Mouse (Mus musculus) hindbrain, embryonic 15.5 days (tissue): ENCODE measurements around the gene Gm20521. TPM values are rescaled to one million over a fixed set of nuclear protein-coding genes. Genes with fewer than 3 reads are reported as not detected.
A peak's percentile ranks its signal among the peaks of the same experiment; 100 is the strongest.

Experiments
- ATAC-seq: fragments of 200-750 bp; cut with Nextera tagmentation; 2 replicates; pipeline ENCODE4 v1.8.0; 2017; ENCODE audit warnings: low read depth, moderate number of reproducible peaks, moderate TSS enrichment; ENCODE audit not compliant: low FRiP score
- H3K27ac ChIP-seq: fragments of 300-500 bp; sonication (generic); replicated peaks from 2 replicates; pipeline ENCODE4 v1.5.1; 2015; ENCODE audit warnings: mild to moderate bottlenecking, inconsistent platforms
- H3K27me3 ChIP-seq: fragments of 300-500 bp; sonication (generic); 2 replicates; pipeline ENCODE4 v1.6.1; 2015; ENCODE audit warnings: control low read depth, inconsistent platforms
- H3K36me3 ChIP-seq: fragments of 300-500 bp; sonication (generic); 2 replicates; pipeline ENCODE4 v1.6.1; 2015; ENCODE audit warnings: control low read depth, inconsistent platforms
- H3K4me1 ChIP-seq: fragments of 300-500 bp; sonication (generic); replicated peaks from 2 replicates; pipeline ENCODE4 v1.6.1; 2015; ENCODE audit warnings: control low read depth, inconsistent platforms
- H3K4me2 ChIP-seq: fragments of 300-500 bp; sonication (generic); 2 replicates; pipeline ENCODE4 v1.6.1; 2015; ENCODE audit warnings: moderate library complexity, mild to moderate bottlenecking, inconsistent platforms
- H3K4me3 ChIP-seq: fragments of 300-500 bp; sonication (generic); 2 replicates; pipeline ENCODE4 v1.5.1; 2015; ENCODE audit warnings: mild to moderate bottlenecking, inconsistent platforms
- H3K9ac ChIP-seq: fragments of 300-500 bp; sonication (generic); 2 replicates; pipeline ENCODE4 v1.6.1; 2015; ENCODE audit warnings: inconsistent platforms
- H3K9me3 ChIP-seq: fragments of 300-500 bp; sonication (generic); 2 replicates; pipeline ENCODE4 v1.6.1; 2016; ENCODE audit warnings: control low read depth, inconsistent platforms
- WGBS: fragments of 180-500 bp; shearing (Covaris S2); methylation state at CpG from one replicate; pipeline ENCODE4 v1.1.7; 2015; 5-methylcytosine and 5-hydroxymethylcytosine counted together
- polyA plus RNA-seq: library from polyadenylated mRNA; unstranded; fragments of >200 nt; fragmentation: Nextera tagmentation; extraction: Ambion mirVana; gene quantifications from 2 replicates; pipeline ENCODE4 v1.2.1, GENCODE M21; 2015

The Gm20521 gene
- polyA plus RNA-seq, 1 experiment from 2014 or later: not detected

DNA sequence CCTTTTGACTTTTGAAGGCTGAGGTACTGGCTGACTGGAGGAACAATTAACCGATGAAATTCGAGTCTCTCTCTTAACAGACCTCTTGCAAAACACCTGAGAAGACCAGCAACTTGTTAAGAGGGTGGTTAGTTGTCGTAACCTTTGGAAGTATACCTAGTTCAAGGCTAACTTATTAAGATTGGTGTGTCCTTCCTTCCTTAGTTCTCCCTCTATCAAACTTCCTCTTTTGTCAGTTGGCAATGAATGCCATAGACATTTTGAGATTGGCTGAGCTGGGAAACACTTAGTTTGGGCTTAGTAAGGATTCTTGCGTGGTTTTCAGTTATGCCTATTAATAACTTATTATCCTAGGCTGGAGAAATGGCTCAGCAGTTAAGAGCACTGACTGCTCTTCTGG is 15.2 kb upstream of the Gm20521 start:
- Histone ChIP-seq H3K27me3 (no peaks in the 10 kb centered on the region), H3K4me1 (peaks cover 9% of the 10 kb centered on the region), H3K36me3 (no peaks in the 10 kb centered on the region; the same call in 1 of the 2 replicates), H3K9ac (no peak overlapping the region), H3K9me3 (no peaks in the 10 kb centered on the region), H3K27ac (no peak overlapping the region), H3K4me2 (no peak overlapping the region), H3K4me3 (no peak overlapping the region)
- no peak for ATAC-seq
- WGBS: 88% methylated on average over 4 of the region's 4 CpGs

- Histone ChIP-seq H3K27me3 (no peaks in the 10 kb centered on the region), H3K4me1 (peaks cover 11% of the 10 kb centered on the region), H3K9ac (no peak within 1 kb of the TSS), H3K4me2 (no peak within 1 kb of the TSS), H3K36me3 (no peaks in the 10 kb centered on the region; the same call in 1 of the 2 replicates), H3K4me3 (no peak within 1 kb of the TSS), H3K9me3 (no peaks in the 10 kb centered on the region), H3K27ac (no peak within 1 kb of the TSS)
- no peak for ATAC-seq
- WGBS: 91% methylated on average over 5 of the region's 5 CpGs
Measured at GRCm38 (mm10) chr14:54870861-54871260, 12.4 kb upstream of the Gm20521 start, which contains the start of gene Homez. Gene Homez (minus strand): TSS chr14:54870961.

DNA sequence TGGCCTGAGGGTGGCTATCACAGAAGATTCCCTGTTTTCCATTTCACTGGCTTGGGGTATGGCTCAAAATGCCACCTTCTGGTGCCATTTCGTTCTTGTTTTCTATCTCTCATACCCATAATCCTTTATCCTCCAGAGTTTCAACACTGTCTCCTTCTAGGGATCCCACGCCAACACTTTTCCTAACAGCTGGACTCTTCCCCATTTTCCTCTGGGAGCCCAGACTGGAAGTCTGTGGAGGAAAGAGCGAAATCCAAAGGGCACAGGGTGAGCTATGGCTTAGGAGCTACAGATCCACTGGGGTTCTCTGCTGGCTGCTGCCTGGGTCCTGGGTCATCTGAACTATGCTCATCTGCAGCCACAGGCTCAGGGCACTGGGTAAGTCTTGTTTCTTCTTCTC is 9.1 kb upstream of the Gm20521 start:
- Histone ChIP-seq H3K27me3 (no peaks in the 10 kb centered on the region), H3K9me3 (no peaks in the 10 kb centered on the region), H3K27ac (no peak overlapping the region), H3K4me3 (no peak overlapping the region), H3K9ac (no peak overlapping the region), H3K36me3 (no peaks in the 10 kb centered on the region; the same call in 1 of the 2 replicates), H3K4me2 (no peak overlapping the region), H3K4me1 (peaks cover 20% of the 10 kb centered on the region)
- 90% methylated on average over 3 of the region's 3 CpGs for WGBS
- ATAC-seq: no peak

DNA sequence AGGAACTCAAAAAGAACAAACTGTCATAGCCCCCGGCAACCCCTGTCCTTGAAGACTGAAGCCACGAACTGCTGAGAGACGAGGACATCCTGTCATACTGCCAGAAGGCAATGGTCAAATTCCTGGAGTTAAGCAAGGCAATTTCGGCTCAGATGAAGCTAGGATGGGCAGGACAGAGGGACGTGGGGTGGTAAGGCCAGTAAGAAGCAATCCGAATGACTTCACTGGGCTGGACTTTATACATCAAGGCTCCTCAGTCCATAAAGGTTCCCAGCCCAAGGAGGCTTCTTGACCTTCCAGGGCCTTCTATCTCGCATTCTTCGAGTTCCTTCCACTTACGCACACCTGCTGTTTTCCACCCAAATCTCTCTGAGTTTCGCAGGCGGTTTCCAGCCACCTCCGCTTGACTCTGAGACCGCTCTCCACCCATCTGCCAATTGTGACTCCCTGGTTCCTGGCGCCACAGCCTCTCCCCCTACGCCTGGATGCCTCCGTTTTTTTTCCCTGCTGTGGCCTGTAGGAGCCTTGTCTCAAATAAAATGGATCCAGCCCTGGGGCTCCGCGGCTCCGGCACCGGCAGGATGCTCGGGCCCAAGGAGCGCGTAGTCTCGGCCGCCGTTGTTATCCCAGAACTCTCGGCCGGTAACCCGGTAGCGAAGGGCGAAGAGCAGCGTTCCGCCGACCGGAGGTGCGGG is 7.2 kb upstream of the Gm20521 start:
- 3% methylated on average over 36 of the region's 36 CpGs for WGBS
- Histone ChIP-seq H3K4me2 (peak overlapping the region; percentile 97), H3K27ac (peak overlapping the region; percentile 97), H3K4me3 (peak overlapping the region; percentile 81), H3K36me3 (no peaks in the 10 kb centered on the region; the same call in 1 of the 2 replicates), H3K4me1 (peaks cover 20% of the 10 kb centered on the region), H3K9ac (peak overlapping the region; percentile 96), H3K27me3 (no peaks in the 10 kb centered on the region), H3K9me3 (no peaks in the 10 kb centered on the region)
- ATAC-seq: peak; percentile 62

DNA sequence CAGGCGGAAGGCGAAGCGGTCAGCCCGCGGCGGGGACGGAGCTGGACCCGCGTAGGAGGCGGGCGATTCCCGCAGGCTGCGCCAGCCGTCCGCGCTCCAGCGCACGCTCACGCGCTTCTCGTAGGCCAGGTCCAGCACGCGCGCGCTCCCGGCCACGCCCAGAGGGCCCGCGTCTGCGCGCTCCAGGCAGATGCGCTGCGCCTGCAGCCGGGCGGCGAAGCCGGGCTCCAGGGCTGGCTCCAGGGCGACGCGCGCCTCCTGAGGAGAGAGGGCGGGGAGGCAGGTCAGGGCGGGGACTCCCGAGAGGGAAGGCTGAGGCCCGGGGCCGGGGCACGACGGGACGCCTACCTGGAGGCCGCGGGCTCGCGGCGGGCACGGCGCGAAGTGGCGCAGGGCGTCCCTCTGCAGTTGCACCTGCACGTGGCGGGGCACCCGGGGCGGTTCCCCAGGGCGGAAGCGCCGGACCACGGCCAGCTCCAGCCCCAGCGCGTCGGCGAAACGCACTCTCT is 6.6 kb upstream of the Gm20521 start:
- peak; percentile 92 for ATAC-seq

DNA sequence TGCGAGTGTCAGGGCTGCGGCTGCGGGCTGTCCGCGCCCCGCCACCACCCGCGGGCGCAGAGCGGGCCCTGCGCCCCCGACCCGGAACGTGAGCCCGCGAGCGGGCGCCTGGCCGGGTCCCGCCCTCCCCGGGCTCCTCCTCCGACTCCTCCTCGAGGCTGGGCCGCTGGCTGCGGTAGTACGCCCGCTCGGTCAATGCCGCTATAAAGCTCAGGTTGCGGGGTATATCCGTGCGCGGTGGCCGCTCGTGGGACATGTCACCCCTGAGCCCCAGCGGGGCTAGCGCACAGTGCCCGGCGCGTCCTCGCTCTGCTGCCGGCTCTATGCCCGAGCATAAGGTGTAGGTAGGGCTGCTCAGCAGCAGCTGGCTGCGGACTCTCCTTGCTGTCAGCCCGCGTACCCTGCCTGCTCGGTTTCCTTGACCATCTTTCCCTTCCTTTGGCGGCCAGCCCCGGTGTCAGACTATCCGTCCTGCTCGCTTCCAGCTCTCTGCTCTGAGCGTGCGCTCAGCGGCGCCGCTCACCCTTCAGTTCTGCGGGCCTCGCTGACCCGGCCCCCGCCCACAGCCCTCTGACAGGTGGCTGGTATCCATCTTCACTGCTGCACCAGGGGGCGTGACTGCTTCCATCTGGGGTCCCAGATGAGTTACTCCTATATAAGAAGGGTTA is 6.1 kb upstream of the Gm20521 start, which contains the start of gene Ppp1r3e:
TSS of gene Ppp1r3e (minus strand) at position 503 of the 668 bp plus-strand sequence.
- peak within 1 kb of the TSS; percentile 97 for H3K27ac ChIP-seq
- H3K36me3 ChIP-seq: no peaks in the 10 kb centered on the region
- WGBS: under 1% methylated on average over 47 of the region's 61 CpGs
- no peaks in the 10 kb centered on the region for H3K27me3 ChIP-seq
- H3K4me3 ChIP-seq: peak within 1 kb of the TSS; percentile 81
- ATAC-seq: peak; percentile 85
- H3K9ac ChIP-seq: peak within 1 kb of the TSS; percentile 96
- no peaks in the 10 kb centered on the region for H3K9me3 ChIP-seq
- H3K4me1 ChIP-seq: peaks cover 20% of the 10 kb centered on the region
- peak within 1 kb of the TSS; percentile 97 for H3K4me2 ChIP-seq

More for the DNA sequence above, 6.6 kb upstream of the Gm20521 start:
- peak overlapping the region; percentile 81 for H3K4me3 ChIP-seq
- peak overlapping the region; percentile 97 for H3K4me2 ChIP-seq
- H3K4me1 ChIP-seq: peaks cover 20% of the 10 kb centered on the region
- H3K9me3 ChIP-seq: no peaks in the 10 kb centered on the region
- peak overlapping the region; percentile 97 for H3K27ac ChIP-seq
- no peaks in the 10 kb centered on the region for H3K36me3 ChIP-seq
- WGBS: under 1% methylated on average over 47 of the region's 72 CpGs
- H3K9ac ChIP-seq: peak overlapping the region; percentile 96
- no peaks in the 10 kb centered on the region for H3K27me3 ChIP-seq

- peak overlapping the region; percentile 63 for H3K4me2 ChIP-seq
- H3K27me3 ChIP-seq: no peaks in the 10 kb centered on the region
- peaks cover 30% of the 10 kb centered on the region for H3K4me1 ChIP-seq
- 32% methylated on average over 21 of the region's 21 CpGs for WGBS
- H3K27ac ChIP-seq: peak overlapping the region; percentile 79
- ATAC-seq: 0 out of 2 replicates have a peak, but pooled peaks have one; percentile 1
- 0 out of 2 replicates have a peak, but pooled peaks cover 5% of the 10 kb centered on the region for H3K36me3 ChIP-seq
- peak overlapping the region; percentile 57 for H3K4me3 ChIP-seq
- H3K9me3 ChIP-seq: no peaks in the 10 kb centered on the region
- H3K9ac ChIP-seq: peak overlapping the region; percentile 73
Measured at GRCm38 (mm10) chr14:54884022-54884712, 926 bp downstream of the Gm20521 start.

DNA sequence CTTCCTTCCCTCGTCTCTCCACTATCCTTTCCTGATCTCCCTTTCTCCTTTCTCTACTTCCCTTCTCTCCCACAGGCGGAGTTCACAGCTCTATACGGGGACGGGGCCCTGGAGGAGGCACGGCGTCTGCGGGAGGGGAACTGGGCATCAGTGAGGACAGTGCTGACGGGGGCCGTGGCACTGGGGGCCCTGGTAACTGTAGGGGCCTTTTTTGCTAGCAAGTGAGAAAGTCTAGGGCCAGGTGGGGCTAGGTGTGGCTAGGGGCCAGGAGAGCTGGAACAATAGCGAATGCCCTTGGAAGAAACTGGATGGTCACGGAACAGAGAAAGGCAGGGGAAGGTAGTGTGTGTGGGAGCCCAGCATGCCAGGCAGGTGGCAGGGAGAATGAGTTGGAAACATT is 2.1 kb downstream of the Gm20521 start:
- Histone ChIP-seq H3K9me3 (no peaks in the 10 kb centered on the region), H3K27ac (no peak overlapping the region), H3K36me3 (0 out of 2 replicates have a peak, but pooled peaks cover 5% of the 10 kb centered on the region), H3K9ac (peak overlapping the region; percentile 73), H3K4me2 (peak overlapping the region; percentile 63; the same call in 1 of the 2 replicates), H3K27me3 (no peaks in the 10 kb centered on the region), H3K4me3 (0 out of 2 replicates have a peak overlapping the region, but pooled peaks have one; percentile 57), H3K4me1 (peaks cover 30% of the 10 kb centered on the region)
- ATAC-seq: no peak
- 89% methylated on average over 11 of the region's 11 CpGs for WGBS

DNA sequence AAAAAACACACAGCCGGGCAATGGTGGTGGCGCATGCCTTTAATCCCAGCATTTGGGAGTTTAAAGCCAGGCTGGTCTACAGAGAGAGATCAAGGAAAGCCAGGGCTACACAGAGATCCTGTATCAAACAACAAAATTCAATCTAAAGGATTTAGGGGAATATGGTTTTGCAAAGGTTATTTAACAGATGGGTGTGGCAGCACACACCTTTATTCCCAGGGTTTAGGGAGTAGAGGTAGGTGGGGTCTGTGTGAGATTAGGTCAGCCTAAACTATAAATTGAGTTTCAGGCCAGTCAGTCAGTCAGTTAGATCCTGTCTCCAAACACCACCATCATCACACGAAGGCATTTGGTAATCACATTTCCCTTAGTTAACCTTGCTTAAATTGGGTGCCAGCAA is 9.0 kb downstream of the Gm20521 start, which contains the start of gene Pabpn1:
TSS of gene Pabpn1 (plus strand) at position 301 of the 400 bp plus-strand sequence.
- no peaks in the 10 kb centered on the region for H3K9me3 ChIP-seq
- no peak for ATAC-seq
- H3K4me3 ChIP-seq: peak within 1 kb of the TSS; percentile 93
- WGBS: 97% methylated on average over 3 of the region's 3 CpGs
- peaks cover 18% of the 10 kb centered on the region for H3K36me3 ChIP-seq
- no peaks in the 10 kb centered on the region for H3K27me3 ChIP-seq
- H3K4me2 ChIP-seq: peak within 1 kb of the TSS; percentile 52
- peaks cover 20% of the 10 kb centered on the region for H3K4me1 ChIP-seq
- peak within 1 kb of the TSS; percentile 89 for H3K27ac ChIP-seq
- peak within 1 kb of the TSS; percentile 34 for H3K9ac ChIP-seq

DNA sequence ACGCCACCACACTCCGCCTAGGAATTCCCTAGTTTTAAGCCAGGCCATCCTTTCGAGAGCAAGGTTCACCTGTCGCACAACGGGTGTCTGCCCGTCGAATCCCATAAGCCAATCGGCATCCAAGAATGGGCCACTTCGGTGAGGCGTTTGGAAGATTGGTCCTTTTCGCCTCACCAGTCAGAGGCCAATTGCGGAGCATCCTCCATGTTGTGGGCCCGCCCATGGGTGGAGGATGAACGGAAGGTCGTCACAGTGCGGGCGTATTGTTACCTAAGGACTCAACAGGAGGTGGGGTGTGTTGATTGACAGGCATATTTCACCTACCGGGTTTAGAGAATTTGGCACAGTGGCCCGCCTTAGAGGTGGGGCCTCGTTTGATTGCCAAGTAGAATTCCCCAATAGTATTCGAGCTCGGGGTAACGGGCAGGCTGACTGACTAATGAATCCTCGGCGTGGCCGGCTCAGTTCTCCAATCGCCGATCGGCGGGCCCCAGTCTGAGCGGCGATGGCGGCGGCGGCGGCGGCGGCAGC is 10.5 kb downstream of the Gm20521 start:
- peak overlapping the region; percentile 52 for H3K4me2 ChIP-seq
- H3K27me3 ChIP-seq: no peaks in the 10 kb centered on the region
- peak overlapping the region; percentile 93 for H3K4me3 ChIP-seq
- H3K27ac ChIP-seq: peak overlapping the region; percentile 97
- H3K9ac ChIP-seq: peak overlapping the region; percentile 99
- peaks cover 25% of the 10 kb centered on the region for H3K36me3 ChIP-seq
- H3K9me3 ChIP-seq: no peaks in the 10 kb centered on the region
- H3K4me1 ChIP-seq: peaks cover 20% of the 10 kb centered on the region
- WGBS: under 1% methylated on average over 38 of the region's 38 CpGs
- peak; percentile 98 for ATAC-seq
